Mouse (Mus musculus): ENCODE results near the gene Zglp1.

- TF ChIP-seq CTCF (IDR thresholded peaks at IDR 0.05; ENCODE audit: extremely low read depth, insufficient read depth, low read length) (no peak), POLR2A (IDR thresholded peaks at IDR 0.05; ENCODE audit: extremely low read depth, insufficient read depth, low read length) (no peak)
Measured at GRCm38 (mm10) chr9:21034481-21035085, 32.3 kb downstream of the Zglp1 start.

Measured in cortical plate, adult 2 months (tissue).